Mouse (Mus musculus) adrenal gland, postnatal 4 days (tissue): ENCODE data around the gene Idh1. TPM values are rescaled to one million over a fixed set of nuclear protein-coding genes. Genes with fewer than 3 reads are reported as not detected.
A peak's percentile ranks its signal among the peaks of the same experiment; 100 is the strongest.

Source experiments
- DNase-seq, 2 experiments: peaks; one replicate each; pipeline ENCODE4 v3.0.0; 2021 to 2022; ENCODE audit warnings: low spot score in 2 of 2, mixed read lengths in 2 of 2
- total RNA-seq, 2 experiments: library from RNA; stranded (reverse); gene quantifications; 2 replicates each; pipeline ENCODE4 v1.2.3; 2021

Gene Idh1
- total RNA-seq, 2 experiments from 2014 or later: 373 to 385 TPM

GRCm38 (mm10) chr1:65178126-65178901 lies 8.0 kb downstream of the Idh1 start:
- DNase-seq: peak; percentile 87 to 96

- DNase-seq: no peak
Observed at GRCm38 (mm10) chr1:65177452-65177851, 8.8 kb downstream of the Idh1 start.

GRCm38 (mm10) chr1:65176912-65177311 lies 9.4 kb downstream of the Idh1 start:
- no peak for DNase-seq

DNA sequence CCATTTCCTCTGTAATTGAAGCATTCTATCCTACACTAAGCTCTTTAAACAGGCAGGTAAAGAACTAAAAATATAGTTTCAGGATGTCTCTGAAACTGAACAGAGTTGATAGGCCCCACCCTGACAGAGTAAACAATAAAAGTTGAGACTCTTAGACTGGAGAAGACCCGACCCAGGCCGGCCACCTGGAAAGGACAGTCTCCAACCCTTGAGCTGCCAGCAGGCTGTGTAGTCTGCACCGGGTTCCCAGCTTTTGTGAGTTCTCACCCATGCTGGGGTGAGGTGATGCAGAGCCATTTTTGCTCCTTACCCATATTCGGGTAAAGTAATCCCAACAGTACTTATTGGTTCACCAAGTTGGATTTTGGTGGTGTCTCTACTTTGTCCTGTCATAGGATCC lies 10.1 kb downstream of the Idh1 start:
- DNase-seq: no peak

DNA sequence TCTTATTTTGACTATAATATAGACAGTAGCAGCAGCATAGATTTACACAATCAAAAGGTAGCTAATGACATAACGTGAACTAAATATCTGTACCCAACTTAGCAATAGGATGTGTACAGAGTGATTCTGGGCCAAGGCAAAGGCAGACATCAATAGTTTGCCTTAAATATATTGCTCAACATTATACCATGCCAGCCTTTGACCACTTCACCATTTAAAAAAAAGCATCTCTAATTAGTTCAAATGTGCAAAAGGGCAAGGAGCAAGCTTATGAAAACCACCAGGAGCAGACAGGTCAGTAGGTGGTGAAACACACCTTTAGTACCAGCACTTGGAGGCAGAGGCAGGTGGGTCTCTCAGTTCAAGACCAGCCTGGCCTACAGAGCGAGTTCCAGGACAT lies 12.6 kb downstream of the Idh1 start:
- no peak for DNase-seq

DNA sequence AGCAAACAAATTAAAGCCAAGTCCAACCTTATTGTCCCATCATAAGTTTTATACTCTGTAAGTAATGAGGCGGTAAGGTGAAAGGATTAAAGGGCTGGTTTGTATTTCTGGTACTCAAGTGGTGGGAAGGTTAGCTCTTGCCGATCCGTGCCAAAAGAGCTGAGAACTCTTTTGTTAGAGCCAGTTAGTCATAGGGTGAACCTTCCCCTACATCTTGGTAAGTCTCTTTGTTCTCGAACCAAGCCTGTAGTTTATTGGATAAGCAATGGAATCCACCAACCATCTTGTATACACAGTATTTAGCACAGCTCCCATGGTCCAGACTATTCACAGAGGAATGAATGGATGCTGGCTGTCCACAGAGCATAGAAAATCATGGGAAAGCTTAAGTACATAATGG lies 14.7 kb downstream of the Idh1 start:
- no peak for DNase-seq

GRCm38 (mm10) chr1:65169947-65170346 lies 16.4 kb downstream of the Idh1 start:
- DNase-seq: no peak

DNA sequence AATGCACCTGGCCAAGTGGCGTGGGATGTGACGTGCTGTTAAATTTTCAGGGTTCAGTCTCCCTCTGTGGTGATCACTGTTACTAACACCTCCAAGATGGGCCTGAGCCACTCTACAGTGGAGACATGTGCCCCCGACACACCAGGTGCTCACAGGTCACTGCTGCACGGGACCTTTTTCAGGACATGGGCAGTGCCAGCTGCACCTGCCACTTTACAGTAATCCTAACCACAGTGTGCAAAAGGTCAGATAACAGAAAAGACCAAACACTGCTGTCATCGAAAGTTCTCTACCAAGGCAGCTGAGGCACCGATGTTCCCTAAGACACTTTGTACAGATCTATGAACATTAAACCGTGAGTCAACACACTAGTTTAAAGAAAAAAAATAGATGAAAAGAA lies 16.8 kb downstream of the Idh1 start:
- DNase-seq: no peak

GRCm38 (mm10) chr1:65167496-65167895 lies 18.8 kb downstream of the Idh1 start:
- no peak for DNase-seq

GRCm38 (mm10) chr1:65162210-65162609 lies 24.1 kb downstream of the Idh1 start:
- DNase-seq: no peak

DNA sequence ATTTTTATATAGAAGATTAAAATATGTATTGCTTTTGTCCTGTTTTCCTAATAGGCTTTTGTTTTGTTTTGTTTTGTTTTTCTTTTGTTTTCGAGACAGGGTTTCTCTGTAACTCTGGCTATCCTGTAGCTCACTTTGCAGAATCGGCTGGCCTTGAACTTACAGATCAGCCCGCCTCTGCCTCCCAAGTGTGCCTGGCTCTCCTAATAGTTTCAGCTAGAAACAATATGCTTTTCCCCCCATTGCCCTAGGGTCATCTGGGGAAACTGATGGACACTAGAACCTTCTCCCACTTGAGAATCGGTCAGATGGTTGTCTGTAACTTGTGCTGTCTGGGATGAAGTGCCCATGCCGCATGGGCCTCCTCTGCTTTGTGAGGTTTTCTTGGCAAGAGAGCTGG lies 30.2 kb downstream of the Idh1 start:
- no peak for DNase-seq

DNA sequence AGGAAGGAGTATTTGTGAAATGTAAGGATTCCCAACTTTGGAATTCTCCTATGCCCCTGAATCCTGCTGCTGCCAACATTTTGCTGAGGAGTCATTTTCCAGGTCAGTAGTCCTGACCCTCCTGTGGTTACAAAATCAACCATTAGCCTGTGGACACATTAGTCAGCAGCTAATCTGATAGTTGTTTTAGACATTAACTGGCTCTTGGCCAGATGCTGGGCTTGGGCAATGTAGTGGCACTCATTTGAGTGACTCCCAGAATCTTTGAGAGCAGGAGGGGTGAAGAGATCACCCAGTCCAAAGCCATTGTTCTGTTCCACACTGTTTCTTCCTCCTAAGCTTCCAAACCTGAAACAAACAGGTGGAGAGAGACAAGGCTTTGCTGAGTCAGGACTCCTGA lies 31.5 kb downstream of the Idh1 start:
- DNase-seq: peak in 1 of 2 experiments; percentile 22

DNA sequence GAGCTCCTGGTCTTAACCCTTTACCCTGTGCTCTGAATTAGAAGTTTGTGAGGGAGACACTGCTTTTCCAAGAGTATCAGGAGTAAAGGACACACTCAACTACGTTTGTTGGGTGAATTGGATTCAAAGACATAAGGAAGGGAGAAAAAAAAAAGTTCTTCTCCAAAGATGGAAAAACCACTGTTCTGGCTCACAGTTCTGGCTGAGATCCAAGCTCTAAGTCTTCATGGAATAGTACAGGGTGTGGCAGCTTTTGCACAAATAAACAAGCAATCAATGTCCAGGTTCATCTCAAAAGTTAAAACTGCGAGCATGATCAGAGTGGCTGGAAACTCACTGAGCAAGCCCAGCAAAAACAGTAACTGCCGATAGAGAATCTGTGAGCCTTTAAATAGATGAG lies 38.3 kb downstream of the Idh1 start:
- DNase-seq: no peak

- no peak for DNase-seq
Observed at GRCm38 (mm10) chr1:65147326-65147725, 39.0 kb downstream of the Idh1 start.

GRCm38 (mm10) chr1:65146601-65147000 lies 39.7 kb downstream of the Idh1 start:
- no peak for DNase-seq

- no peak for DNase-seq
Observed at GRCm38 (mm10) chr1:65144783-65145182, 41.5 kb downstream of the Idh1 start.

- no peak for DNase-seq
Observed at GRCm38 (mm10) chr1:65137560-65137959, 48.7 kb downstream of the Idh1 start.

- no peak for DNase-seq
Observed at GRCm38 (mm10) chr1:65132833-65133232, 53.5 kb downstream of the Idh1 start.

DNA sequence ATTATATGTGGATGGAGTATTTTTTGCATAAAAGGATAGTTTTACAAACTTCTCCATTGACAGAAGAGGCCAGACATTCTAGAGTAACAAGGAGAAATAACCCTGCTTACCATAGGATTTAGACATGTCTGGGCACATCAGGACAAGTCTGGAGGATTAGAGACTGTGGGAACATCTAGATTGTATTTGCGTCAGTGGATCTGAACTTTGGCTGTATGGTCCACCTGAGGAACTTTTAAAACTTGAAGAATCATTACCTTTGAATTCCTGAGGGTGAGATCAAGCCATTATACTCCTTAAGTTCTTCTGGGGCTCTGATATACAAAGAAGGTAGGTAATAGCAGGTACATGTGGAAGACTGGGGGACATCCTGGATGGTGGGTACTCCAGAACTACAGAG lies 54.6 kb downstream of the Idh1 start:
- no peak for DNase-seq

DNA sequence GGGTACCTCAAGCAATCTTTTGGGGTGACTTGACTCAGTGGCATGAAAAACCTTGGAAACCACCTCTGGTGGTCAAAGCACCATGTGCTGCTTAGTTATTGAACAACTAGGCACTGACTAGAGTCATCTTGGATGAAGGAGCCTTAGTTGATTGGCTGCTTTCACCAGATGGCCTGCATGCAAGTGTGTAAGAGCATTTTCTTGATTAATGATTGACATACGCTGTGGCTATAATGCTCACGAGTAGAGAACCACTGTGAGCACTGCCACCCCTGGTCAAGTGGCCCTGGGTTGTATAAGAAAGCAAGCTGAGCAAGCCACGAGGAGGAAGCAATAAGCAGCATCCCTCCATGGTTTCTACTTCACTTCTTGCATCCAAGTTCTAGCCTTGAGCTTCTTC lies 56.1 kb downstream of the Idh1 start:
- no peak for DNase-seq

GRCm38 (mm10) chr1:65129634-65130180 lies 56.6 kb downstream of the Idh1 start:
- no peak for DNase-seq

GRCm38 (mm10) chr1:65122574-65123372 lies 63.5 kb downstream of the Idh1 start, which contains the start of gene D630023F18Rik:
Gene D630023F18Rik (minus strand): TSS chr1:65123214.
- no peak for DNase-seq
